Mouse (Mus musculus) stomach, postnatal 0 days (tissue): ENCODE measurements at regions not wholly inside any gene's neighbourhood (a gene's known extent, or its start where the extent isn't known, plus 50 kb on each side); places are given as distances from the start of the nearest gene placed in this dataset.

Experiments used
- CTCF ChIP-seq: IDR thresholded peaks from 2 replicates; pipeline ENCODE4 v1.5.1; 2016; ENCODE audit warnings: antibody characterized with exemption, low read depth, mild to moderate bottlenecking, moderate library complexity
- EP300 ChIP-seq: optimal IDR thresholded peaks from 2 replicates; pipeline ENCODE3; 2016; ENCODE audit warnings: antibody characterized with exemption

DNA sequence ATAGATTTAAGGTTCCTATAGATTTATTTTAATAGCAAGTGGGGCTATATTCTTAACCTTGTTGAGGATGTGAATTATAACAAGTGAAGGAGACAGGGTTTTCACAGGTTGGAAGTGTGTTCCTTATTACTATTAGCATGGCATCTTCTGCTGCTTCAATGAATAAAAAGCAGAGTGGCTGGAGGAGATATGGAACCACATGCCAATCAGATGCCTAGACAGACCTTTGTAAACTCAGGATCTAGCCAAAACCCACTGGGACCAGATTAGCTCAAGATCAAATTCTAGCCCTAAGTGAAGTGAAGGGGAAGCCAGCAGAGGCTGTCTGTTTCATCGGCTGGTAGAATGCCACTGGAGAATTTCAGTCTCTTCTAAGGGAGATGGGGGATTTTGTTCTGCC lies 77.8 kb upstream of the Bmp2 start:
- TF ChIP-seq CTCF (no peak), EP300 (no peak)
